Mouse (Mus musculus) brain, adult 2 months (tissue): ENCODE data around the gene Slc25a47.

ENCODE experiments used
- DNase-seq: peaks from one replicate; pipeline ENCODE4 v3.0.0; 2011; ENCODE audit warnings: low read depth, low spot score

Slc25a47 gene

DNA sequence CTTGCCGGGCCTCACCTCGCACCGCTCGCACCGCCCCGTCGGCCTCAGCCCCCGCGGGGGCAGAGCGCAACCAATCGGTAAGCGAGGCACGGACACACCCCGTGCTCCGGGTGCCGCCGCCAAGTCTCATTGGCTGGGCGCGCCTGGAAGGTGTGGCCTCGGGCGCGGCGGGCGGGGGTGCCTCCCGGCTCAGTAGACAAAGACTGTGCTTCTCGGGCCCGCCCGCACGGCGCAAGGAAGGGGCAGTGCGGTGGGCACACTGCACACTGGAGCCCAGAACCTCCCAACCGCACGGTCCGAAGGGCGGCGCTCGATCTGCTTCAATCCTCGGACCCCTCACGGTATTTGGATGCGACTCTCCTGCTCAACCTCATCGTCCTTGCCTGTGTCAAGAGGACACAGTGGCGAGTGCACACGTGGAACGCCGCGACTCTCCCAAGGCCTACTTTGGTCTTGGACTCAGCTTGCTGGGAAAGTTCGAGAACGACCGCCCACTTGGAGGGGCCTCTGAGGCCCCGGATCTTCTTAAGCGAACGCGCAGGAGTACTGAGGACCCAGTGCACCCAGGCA is at the start of gene Slc25a47, which contains the start of gene Slc25a29:
Slc25a47 (plus strand) TSS at position 207 of the 570 bp plus-strand sequence.
Slc25a29 (minus strand) TSS at position 44 of the 570 bp plus-strand sequence.
- DNase-seq = peak; percentile 99

DNA sequence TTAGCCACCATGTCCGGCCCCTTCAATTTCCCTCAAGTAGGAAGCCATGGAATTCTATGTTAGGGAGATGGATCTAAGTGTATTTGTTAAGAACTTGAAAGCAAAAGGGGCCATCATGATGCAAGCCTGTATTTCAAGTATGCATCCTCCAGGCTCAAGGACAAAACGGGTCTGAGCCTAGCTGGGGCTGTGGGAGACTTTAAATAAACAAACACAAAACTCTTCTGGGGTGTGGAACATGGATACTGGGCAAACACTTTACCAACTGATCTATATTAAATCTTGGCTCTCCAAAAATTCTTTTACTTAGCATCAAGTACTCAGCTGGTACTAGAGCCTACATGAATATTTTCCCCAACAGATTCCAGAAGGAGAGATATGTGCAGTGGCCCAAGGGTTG is 48.5 kb upstream of the Slc25a47 start:
- no peak for DNase-seq

DNA sequence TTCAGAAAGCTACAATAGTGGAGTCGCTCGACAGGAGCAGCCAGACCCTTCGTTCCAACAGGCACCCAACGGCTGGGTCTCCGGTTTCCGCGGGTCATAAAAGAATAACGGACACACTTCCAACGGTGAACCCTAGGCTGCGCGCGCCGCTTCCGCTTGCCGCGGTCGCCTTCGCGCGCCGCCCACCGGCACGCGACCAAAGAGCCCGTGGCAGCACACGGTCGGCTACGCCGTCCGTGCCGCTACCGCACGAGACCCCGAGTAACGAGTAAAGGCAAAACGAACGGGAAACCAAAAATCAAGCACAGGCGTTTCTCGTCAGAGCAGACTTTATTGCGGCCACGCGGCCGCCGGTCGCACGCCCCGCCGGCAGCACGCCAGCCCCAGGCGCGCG is 43.7 kb upstream of the Slc25a47 start:
- DNase-seq = peak; percentile 91

DNA sequence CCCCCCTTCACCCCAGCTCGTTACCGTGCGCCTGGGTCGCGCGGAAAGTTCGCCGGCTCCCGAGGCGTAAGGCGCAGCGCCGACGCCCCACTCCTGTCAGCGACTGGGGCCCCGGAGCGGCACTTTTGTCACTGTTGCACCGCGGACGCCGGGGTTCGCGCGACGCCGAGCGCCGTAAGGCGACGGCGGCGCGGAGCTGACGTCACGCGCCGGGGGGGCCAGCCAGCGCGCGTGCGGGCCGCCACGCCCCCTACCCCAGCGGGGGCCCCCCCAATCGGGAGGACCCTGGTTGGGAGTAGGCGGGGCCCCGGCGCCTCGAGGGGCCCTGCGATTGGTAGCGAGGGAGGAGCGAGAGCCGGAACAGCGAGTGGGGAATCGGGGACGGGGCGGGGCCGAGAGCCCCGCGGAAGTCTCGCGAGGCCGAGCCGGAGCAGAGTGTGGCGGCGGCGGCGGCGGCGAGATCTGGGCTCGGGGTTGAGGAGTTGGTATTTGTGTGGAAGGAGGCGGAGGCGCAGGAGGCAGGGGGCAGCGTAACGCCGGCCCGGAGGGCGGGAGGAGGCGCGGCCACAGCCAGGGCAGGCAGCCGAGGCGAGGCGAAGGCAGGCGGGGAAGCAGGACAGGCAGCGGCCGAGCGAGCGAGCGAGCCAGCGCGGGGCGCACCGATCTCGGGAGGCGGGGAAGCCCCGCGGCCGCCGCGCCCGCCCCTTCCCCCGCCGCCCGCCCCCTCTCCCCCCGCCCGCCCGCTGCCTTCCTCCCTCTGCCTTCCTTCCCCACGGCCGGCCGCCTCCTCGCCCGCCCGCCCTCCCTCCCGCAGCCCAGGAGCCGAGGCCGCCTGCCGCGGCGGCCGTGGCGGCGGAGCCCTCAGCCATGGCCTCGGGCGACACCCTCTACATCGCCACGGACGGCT is 43.0 kb upstream of the Slc25a47 start, which contains the start of gene Yy1:
Yy1 (plus strand) TSS at position 428 of the 907 bp plus-strand sequence.
- DNase-seq = peak; percentile 99

DNA sequence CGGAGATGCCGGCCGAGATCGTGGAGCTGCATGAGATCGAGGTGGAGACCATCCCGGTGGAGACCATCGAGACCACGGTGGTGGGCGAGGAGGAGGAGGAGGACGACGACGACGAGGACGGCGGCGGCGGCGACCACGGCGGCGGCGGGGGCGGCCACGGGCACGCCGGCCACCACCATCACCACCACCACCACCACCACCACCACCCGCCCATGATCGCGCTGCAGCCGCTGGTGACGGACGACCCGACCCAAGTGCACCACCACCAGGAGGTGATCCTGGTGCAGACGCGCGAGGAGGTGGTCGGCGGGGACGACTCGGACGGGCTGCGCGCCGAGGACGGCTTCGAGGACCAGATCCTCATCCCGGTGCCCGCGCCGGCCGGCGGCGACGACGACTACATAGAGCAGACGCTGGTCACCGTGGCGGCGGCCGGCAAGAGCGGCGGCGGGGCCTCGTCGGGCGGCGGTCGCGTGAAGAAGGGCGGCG is 42.3 kb upstream of the Slc25a47 start:
- no peak for DNase-seq

DNA sequence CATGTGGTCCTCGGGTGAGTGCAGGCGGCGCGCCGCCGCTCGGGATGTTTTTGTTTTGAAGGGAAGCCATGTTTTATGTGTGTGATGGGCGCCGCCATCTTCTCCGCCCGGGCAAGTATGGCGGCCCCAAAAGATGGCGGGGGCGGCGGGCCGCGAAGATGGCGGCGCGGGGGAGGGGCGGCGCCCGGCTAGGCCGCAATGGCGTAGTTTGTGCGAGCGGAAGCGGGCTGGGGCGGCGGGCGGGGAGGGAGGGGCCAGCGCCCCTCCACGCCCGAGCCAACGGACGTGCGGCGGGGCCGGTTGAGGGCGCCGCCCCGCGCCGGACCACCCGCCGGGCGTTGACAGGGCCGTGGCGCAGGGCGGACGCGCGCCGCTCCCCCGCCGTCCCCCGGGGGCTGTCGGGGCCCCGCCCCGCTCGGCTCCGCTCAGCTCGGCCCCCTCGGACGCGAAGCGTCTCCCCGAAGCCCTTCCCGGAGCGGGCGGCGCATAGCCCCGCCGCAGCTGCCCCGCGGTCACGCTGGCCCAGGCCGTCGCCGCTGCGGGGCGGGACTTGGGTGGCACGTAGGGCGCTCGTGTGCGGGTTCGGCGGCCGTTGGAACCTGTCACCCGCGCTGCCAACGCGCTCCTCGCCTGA is 41.7 kb upstream of the Slc25a47 start:
- peak; percentile 93 for DNase-seq

DNA sequence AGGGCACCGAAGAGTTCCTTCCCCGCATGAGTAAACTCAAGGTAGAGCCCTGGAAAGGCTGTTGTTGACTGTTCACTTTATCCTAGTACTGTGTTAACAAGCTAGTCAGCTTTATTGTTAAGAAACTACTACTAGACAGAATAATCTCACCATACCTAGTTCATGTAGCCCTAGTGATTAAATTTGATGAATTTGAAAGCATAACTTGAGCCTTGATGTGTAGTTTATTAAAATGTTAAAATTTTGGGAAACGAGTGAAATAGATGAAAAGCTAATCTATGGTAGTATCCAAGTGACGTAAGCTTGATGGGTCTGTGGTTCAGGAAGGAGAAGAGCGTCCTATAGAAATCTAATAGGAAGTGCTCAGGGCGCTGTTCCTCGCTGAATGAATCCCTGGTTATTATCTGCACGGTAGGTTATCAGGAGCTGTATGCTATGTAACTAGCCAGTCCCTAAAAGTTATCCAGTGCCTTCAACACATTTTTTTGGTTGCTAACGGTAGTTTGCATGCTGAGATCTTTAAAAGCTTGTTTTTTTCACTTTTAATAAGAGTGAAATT is 40.8 kb upstream of the Slc25a47 start:
- no peak for DNase-seq

DNA sequence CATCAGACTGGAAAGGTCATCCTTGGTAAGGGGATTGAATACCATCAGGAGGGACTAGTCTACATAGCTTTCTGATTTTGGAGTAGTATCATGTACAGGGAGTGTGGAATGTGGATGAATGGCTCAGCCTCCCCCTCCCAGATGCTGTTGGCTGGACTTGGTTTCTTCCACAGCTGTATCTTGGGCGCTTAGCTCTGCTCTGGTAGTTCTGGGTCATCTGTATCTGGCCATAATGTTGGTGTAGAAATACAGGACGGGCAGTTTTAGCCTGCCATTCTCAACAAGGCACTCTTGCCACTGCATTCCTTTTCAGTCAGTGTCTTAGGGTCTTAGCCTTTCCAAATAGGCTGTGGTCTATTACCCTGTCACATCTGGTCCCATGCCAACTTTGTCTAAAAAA is 34.2 kb upstream of the Slc25a47 start:
- no peak for DNase-seq

DNA sequence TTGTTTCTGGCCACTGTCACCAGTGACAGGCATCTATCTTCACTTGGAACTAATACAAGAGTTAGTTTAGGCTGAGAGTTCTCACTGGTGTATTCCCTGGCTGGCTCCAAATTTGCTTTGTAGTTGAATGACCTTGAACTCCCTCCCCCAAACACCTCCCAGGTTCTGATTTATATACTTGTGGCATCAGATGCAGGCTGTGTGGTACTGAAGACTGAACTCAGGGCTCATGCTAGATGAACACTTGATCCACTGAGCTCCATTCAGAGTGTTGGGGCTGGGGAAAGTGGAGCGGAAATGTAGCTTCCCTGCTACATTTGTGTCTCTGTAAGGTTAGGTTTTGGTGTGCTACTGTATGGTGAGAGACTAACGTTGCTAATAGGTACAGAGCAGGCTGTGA is 31.5 kb upstream of the Slc25a47 start:
- no peak for DNase-seq

DNA sequence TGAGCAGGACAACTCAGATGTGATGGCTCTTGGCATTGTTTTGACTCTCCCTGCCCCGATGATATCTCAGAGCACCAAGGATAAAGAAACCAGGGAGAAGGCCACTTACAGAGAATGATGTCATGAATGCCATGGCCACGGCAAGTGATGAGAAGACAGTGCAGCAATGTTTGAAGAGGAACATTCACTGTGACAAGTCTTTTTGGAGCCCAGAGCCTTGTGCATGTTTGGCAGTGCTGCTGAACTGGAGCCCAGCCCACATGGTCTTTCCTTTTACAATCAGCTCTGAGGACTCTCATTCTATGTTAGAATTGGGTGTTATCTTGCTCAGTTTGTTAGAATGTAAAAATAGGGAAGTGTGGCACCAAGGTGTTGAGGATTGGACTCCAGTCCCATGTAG is 27.4 kb upstream of the Slc25a47 start:
- DNase-seq = peak; percentile 34

DNA sequence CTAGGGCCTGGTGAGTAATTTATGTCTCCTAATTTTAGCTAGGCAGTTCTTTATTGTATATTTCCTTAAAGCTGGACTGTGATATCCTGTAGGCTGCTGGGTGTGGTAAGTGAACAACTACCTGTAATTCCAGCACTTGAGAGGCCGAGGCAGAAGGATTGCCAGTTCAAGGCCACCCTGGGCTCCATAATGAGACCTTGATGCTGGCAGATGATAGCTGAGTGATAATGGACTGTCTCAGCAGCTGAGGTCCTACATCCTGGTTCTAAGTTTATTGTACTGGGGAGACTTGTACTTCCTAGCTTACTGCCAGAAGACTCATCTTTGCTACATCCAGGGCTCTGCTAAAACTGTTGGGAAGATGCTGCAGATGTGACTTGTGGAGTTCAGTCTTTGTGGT is 26.1 kb upstream of the Slc25a47 start:
- DNase-seq = no peak

DNA sequence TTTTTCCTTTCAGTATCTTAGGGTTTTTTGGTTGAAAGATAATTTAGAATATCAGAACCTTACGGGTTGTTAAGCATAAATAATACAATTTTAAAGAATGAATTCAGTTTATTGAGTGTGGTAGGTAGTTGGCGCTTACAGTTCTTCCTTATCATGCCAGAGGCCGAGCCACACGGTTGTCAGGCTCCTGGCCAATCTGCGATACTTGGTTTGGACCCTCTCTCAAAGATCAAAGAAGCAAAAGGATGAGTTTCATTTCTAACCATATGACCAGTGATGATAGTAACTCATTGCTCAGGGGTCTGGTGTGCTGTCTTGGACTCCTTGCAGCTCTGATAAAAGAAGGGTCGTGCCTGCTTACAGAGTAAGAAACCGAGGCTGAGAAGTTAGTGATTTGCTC is 25.5 kb upstream of the Slc25a47 start:
- no peak for DNase-seq

DNA sequence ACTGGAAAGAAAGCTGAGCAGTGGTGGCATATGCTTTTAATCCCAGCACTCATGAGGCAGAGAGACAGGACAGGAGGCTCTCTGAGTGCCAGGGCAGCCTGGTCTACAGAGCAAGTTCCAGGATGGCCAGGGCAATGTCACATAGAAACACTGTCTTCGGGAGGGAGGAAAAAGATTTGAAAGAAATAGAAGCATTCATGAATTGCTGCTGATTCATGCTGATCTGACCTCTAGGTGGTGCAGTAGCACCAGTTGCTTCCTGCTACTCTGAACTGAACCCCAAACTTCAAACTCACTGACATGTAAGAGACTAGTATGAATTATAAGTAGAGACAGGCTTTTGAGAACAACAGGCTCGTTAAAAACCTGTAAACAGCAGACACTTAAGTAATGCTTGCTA is 24.7 kb upstream of the Slc25a47 start:
- peak; percentile 78 for DNase-seq

DNA sequence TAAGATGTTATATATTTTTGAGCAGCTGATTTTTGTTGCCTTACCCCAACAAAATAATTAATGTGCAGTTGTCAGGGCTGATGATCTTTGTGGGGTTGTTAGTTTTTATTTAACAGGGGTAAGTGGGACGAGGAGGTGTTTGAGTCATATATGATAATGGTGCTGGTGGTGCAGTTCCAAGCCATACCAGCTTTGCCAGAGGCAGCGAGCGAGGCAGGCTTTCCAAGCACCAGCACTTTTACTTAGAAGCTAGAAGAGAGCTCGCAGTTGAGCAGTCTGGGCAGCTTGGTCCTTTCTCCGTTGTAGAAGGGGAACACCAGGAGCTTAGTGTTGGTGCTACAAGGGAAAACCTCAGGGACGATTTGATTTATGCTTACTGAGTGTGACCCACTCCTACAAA is 23.4 kb upstream of the Slc25a47 start:
- peak; percentile 51 for DNase-seq

DNA sequence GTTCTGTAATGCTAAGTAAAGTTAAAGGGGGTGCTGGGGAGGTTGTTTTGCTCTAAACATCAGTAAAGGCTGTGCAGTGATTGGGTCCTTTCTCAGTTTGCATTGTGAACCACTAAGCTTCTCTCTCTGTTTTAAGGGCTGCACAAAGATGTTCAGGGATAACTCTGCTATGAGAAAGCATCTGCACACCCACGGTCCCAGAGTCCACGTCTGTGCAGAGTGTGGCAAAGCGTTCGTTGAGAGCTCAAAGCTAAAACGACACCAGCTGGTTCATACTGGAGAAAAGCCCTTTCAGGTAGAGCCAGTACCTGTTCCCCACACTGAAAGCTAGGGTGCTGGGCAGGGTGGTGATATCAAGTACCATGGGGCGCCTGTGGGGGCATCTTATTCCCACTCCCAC is 21.4 kb upstream of the Slc25a47 start:
- DNase-seq = peak; percentile 54

DNA sequence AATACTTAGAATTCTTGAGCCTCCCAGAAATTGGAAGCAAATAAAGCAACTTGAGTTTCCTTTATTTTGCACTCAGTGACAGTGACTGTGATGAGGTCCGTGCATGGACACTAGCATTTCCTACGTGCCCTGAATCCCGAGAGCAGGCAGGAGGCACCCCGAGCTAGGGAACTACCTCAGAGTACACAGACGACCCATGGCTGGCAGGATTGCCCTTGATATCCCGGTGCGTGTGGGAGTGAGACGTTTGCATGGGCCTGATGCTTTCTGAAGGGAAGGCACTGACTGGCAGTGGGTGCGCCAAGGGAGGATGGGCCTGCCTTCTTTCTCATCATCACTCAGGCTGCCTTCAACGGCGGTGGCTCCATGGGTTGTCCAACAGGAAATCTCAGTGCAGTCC is 19.3 kb upstream of the Slc25a47 start:
- no peak for DNase-seq

DNA sequence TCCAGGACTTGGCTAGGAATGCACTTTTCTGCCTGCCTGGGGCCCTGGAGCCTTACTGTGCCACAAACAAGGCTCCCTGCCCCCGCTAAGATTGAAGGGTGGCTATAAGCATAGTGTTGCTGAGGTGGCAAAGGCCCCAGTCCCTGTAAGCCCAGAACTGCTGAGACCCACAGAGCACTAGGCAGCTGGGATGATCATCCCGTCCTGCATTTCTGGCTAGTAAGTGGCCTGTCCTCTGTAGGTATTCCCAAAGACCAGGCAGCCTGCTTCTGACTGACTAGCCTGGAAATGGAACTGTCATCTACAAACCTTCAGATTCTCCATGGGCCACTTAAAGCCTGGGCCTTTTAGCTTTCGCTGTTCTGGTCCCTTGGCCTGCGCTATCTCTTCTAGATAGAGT is 15.4 kb upstream of the Slc25a47 start:
- DNase-seq = no peak

DNA sequence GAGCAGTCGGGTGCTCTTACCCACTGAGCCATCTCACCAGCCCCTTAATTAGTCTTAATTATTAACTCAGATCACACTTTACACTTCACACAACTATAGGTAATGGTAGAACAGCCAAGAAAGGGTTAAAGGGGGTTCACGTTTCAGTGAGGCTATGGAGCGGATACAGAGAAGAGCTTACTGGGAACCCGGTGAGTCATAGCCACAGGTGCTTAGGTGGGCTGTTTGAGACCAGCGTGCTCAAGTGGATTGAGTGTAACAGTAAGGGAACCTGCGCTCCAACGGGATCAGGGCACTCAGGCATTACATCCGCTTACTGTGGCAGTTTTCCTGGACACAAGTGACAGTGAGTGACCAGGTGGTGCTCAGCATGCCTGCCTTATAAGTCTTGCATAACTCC is 12.8 kb upstream of the Slc25a47 start:
- peak; percentile 36 for DNase-seq

DNA sequence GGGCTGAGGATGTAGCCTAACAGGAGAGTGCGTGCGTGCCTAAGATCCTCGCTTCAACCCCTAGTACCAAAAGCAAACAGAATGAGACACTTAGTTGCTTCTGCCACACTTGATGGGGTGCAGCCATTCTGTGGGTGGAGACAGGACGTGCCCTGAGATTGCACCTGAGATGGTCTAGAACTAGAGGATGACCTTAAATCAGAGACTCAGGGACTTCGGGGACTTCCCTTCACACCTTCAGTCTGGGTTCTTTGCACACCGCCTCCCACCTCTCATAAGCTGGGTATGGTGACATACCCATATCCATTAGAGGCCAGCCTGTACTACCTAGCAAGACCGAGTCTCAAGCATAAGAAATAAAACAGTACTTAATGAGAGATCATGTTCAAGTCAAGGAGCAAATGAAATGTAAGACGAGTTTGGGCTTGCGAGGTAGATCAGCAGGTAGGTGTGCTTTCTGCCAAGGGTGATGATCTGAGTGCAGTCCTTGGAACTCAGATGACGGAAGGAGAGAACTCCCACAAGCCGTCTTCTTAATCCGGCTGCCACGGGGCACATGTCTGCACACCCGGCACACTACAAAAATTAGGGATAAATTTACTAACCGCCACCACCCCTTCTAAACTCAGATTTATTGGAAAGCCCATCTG is 11.5 kb upstream of the Slc25a47 start:
- DNase-seq = no peak

DNA sequence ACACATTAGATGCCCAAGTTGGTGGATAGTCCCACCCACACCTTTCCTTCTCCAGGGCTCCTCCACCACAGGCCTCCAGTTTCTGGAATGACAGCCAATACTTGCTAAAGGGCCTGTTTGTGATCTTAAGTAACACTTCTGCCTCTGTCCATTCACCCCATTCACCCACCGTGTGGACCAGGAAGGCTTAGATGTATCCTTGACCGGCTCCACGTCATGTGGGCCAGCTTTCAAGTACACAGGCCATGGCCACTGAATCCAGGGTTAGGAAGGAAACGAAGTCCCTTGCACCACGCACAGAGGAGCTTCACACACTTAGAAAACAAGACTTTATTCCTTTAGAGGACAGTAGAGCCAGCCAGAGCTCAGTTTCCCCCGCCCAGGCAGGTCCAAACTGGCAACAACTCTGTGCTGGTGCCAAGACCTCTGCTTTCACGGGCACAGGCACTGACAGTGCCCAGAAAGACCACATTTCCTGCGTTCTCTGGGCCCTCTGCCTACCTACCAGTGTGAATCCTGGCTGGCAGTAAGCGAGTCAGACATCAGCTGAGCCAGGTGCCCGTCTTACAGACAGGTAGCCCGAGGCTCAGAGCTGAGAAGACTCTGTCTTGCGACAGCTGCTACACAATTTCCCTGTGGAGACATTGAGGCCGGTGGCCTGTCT is 10.2 kb upstream of the Slc25a47 start:
- DNase-seq = peak; percentile 57
